Mouse (Mus musculus): Measurements from ENCODE around the gene Prrt1.

Prrt1 gene

GRCm38 (mm10) chr17:34599891-34600290 lies 29.4 kb upstream of the Prrt1 start:
- peak in 1 of 2 experiments; percentile 3 for DNase-seq

DNA sequence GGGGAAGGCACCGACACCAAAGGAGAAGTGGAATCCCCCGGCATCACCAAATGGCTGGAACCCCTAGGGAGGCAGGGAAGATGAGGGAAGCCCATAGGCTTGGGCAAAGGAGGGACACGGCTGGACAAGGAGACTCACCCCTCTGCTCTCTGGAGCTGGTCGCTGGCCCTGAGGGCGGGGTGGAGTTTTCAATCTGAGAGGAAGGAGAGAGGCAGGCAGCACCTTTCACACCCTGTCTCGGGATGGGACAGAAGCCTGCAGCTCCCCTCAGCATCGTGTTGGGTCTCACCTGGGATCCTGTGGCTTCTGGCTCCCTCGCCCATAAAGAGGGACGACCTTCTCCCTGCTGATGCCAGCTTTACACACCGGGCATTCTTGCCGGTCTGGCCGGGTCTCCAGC lies 27.5 kb upstream of the Prrt1 start:
- DNase-seq = no peak

- peak; percentile 91 to 99 for DNase-seq
Observed at GRCm38 (mm10) chr17:34603375-34604060, 25.8 kb upstream of the Prrt1 start, which contains the start of gene Rnf5. Rnf5 (minus strand) TSS chr17:34603690.

DNA sequence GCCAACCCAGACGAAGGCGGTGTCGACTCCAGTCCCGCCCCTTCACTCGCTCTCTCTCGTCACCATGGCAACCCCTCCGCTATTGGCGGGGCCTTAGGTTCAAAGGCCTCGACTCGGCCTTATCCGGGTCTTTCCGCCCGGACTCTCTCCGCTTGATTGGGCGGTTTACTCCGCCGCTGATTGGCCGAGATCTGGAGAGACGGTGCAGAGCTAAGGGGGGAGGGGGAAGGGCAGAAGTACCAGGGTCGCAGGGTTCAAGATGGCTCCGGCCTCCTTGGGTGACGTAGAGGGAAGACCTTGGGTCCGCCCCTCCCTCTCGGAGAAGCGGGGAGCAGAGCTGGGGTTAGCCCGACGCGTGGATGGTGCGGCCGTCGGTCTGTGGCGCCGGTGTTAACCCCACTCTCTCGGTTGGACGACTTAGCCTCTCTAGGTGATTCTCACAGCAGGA lies 25.2 kb upstream of the Prrt1 start, which contains the start of gene Agpat1:
Agpat1 (plus strand) TSS at position 202 of the 448 bp plus-strand sequence.
- DNase-seq = peak; percentile 99

- no peak for DNase-seq
Observed at GRCm38 (mm10) chr17:34604511-34605237, 24.7 kb upstream of the Prrt1 start.

DNA sequence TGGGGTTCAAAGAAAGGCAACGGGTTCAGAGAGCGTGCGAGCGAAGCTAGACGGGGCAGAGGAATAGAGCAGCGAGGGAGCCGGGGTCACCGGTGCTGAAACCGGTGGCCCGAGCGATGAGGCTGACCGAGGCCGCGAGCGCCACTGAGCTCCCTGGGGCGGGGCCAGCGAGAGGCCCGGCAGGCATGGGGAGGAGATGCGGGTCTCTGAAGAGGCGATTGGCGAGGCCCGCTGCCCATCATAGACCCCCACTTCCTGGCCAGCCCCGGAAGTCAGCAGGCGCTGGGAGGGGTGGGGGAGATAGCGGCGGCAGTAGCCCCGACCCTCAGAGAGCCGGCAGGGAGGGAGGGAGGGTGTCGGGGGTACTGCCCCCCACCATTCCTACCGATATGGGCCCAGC lies 23.7 kb upstream of the Prrt1 start:
- peak; percentile 93 to 94 for DNase-seq

- DNase-seq = peak in 1 of 2 experiments; percentile 56
Observed at GRCm38 (mm10) chr17:34606186-34607039, 22.9 kb upstream of the Prrt1 start.

DNA sequence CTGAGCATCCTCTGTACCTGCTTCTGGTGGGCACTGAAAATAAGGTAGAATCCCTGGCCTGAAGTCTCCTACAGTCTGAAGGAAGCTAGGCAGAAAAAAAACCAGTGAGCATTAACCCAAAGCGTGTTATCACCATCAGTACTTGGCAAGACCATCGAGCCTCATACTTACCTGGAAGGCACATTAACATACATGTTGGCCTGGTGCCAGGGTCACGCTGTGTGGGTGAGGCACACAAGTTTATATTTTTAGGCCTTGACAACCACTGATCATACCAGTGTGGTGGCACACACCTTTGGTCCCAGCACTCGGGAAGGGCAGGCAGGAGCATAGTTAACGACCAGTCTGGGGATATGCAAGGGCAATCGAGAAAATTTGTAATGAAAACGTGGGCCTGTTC lies 21.3 kb upstream of the Prrt1 start:
- DNase-seq = no peak

DNA sequence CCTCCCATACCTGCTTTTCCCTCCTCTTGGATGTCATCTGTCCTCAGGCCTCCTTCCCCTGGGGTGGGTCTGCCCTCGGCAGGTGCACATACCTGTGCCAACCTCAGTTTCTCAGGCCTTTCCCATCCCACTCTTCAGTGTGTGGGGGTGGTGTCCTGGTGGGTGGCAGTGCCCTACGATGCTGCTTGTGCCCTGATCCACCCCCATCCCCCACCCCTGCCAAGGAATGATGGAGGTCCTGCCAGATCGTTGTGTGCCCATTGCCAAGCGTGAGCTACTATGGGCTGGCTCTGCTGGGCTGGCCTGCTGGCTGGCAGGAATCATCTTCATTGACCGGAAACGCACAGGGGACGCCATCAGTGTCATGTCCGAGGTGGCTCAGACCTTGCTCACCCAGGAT lies 18.3 kb upstream of the Prrt1 start:
- DNase-seq = no peak

DNA sequence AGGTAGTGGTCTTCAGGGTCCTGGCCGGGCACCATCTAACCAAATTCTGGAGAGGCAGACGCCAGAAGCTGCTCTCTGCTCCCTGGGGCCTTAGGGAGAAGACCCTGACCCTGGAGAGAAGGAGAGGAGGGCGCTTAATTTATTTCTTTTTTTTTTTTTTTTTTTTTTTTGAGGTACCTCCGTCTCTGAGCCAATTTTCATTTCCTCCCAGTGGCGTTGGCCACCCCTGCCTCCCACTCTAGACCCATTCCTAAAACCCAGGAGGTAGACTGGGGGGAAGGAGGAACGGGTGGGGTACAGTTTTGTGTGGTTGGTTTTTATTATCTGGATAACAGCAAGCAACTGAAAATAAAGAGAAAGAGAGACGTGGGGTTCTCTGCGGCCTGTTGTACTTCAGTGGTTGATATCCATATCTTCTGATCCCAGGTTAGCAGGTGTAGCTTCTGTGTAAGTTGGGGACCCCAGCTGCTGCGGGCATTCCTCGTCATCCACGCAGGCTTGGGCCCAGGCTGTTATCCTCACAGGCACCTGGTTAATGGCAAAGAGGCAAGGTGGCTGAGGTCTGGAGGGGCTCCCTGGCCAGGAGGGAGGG lies 16.2 kb upstream of the Prrt1 start:
- no peak for DNase-seq

- no peak for DNase-seq
Observed at GRCm38 (mm10) chr17:34613830-34614229, 15.5 kb upstream of the Prrt1 start.

- DNase-seq = no peak
Observed at GRCm38 (mm10) chr17:34615871-34616270, 13.5 kb upstream of the Prrt1 start, which contains the start of gene Egfl8. Egfl8 (minus strand) TSS chr17:34615971.

- peak; percentile 57 to 73 for DNase-seq
Observed at GRCm38 (mm10) chr17:34618999-34619398, 10.3 kb upstream of the Prrt1 start.

- no peak for DNase-seq
Observed at GRCm38 (mm10) chr17:34621006-34621405, 8.3 kb upstream of the Prrt1 start.

GRCm38 (mm10) chr17:34623161-34623560 lies 6.2 kb upstream of the Prrt1 start:
- DNase-seq = no peak

- DNase-seq = no peak
Observed at GRCm38 (mm10) chr17:34624981-34625380, 4.4 kb upstream of the Prrt1 start.

DNA sequence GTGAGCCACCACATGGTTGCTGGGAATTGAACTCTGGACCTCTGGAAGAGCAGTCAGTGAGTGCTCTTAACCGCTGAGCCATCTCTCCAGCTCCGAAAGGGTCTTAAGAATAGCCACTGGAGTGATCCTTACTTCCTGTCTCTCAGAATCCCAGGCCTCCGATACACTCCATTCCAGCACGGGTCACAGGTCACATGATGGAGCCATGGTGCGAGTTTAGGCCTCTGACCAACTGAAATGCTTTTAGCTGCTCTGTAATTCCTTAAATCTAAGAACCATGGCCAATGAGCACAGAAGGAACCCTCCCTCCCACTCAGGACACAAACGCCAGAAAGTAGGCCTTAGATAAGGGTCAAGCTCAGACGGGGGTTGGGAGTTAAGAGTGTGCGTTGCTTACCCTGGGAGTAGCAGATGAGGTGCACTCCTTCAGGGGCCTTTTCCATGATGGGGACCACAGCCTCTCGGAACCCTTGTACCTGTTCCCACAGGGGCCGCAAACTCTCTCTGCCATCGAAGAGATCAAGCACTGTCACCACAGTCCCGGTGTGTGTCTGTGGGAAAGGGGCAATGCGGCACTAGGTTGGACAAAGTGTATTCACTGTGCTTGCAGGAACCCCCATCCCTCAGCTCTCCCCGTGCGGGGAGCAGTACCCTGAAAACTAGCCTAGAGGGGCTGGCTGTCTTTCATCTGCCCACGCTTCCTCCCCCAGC lies 3.1 kb upstream of the Prrt1 start:
- peak in 1 of 2 experiments; percentile 46 for DNase-seq

GRCm38 (mm10) chr17:34626773-34627092 lies 2.6 kb upstream of the Prrt1 start:
- peak in 1 of 2 experiments; percentile 54 for DNase-seq

DNA sequence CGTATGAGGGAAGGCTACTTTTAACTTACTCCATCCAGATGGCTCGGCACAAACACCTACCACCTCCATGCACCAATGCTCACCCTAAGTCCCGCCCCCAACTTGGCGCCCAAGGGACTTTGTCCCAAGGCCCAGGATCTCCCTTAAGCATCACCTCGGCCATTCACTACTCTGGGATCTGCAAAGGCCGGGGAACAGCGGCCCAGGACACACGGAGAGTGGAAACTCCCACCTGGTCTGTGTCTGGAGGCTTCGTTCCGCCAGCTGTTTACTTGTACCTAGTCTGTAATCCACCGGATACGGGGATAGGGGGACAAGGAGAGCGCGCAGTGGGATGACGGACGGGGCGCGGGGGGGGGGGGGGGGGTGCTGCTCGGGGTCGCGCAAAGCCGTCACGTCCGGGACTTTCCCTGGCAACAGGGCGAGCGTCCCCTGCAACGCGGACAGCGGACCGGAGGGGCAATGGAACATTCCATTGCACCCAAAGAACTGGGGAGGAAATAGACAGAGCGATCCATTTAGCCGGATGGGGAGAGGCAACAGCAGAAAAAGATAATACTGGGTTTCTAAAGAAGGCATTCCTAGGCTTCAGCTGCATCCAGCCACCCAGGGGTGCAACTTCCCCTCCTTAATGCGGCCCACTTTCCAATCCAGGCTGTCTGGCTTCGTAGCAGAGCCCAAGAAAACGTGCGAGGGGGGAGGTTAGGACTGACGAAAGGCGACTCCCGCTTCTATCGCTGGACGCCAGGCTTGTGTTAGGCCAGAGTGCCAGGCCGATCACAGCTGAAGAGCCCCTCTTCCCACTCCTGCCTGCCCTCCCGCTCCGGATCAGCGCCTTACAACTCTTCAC lies 2.0 kb upstream of the Prrt1 start:
- peak; percentile 65 to 77 for DNase-seq

DNA sequence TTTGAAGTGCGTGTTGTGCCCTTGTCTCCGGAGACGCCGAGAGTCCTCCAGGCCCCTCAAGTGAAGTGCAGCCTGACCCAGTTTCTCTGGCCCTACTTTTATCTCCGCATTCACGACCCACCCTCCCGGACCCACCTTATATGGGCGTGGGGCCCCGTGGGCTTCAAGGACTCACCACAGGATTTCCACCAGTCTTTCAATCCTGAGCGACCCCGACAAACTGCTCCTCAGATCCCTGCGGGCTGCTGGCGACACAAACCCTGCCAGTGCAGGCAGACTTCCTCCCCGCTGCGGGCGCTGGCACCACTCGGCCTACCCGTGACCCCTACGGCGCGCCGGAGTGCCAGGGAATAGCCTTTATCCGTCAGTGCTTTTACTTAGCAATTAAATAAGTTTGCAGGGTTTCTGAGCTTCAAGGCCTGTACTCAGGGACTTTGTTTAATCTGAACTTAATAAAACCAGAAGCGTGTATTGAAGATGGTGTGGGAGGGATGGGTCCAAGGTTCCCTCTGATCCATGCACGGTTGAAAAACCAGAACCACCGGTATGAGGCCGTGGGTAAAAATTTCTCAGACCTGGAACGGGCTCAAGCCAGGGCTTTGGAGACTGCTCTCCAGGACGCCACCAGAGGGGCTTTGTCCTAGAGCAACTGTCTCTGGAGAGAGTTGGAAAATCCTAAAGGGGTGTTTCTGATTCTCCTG lies 1.2 kb upstream of the Prrt1 start, which contains the start of gene Ppt2:
Ppt2 (minus strand) TSS at position 568 of the 701 bp plus-strand sequence.
- peak; percentile 59 to 66 for DNase-seq

Measured in thymus, adult 18-20 months (tissue).